Mouse (Mus musculus) layer of hippocampus, postnatal 36 days (tissue): Measurements from ENCODE around the gene Mcemp1. TPM values are rescaled to one million over a fixed set of nuclear protein-coding genes. Genes with fewer than 3 reads are reported as not detected.

Experiments used
- DNase-seq, 2 experiments: peaks; one replicate each; pipeline ENCODE4 v3.0.0; 2022
- total RNA-seq, 2 experiments: library from RNA; stranded (reverse); gene quantifications; 2 replicates each; pipeline ENCODE4 v1.2.3; 2021

Gene Mcemp1
- under 1 TPM in 1 of 2 experiments, not detected in 1; 0.30 TPM for total RNA-seq

GRCm38 (mm10) chr8:3665507-3665906, at the start of gene Mcemp1:
Gene Mcemp1 (plus strand): TSS chr8:3665754.
- no peak for DNase-seq

DNA sequence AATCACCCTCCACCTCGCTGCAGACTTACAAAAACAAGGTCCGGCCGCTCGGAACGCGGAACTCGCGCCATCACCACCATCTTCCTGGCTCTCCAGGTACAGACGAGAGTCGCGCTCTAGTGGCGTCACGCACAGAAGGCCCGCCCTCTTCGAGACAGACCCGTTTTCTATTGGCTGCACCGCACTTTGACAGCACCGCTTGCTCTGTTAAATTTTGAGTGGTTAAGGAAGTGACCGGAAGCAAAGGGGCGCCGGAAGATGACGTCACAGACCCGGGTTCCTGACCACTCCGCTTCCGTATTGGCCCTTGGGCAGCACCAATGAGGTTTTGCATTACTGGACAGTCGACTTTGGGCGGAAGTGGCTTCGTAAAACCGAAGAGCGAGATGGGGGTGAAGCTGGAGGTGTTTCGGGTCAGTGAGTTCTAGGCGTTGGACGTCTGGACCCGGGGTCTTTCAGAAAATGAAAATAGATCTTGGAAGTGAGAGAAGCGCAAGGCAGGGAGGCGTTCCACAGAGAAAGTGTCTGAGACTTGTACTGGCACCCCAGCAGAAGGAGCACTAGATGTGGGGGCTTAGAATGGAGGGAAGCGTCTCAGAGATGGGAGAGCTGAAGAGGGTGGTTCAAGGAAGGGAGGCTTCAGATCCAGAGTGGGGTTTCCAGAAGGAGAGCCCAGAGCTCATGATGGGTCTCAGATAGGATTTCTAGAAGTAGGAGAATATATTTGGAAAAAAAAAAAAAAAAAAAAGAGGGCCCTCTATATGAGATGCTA, 44.2 kb upstream of the Mcemp1 start, which contains the start of the genes Xab2 and Pet100:
Gene Xab2, minus strand, starts transcription at position 118 of the 772 bp plus-strand sequence.
Gene Pet100, plus strand, starts transcription at position 350 of the 772 bp plus-strand sequence.
- DNase-seq, result peak; percentile 98 to 99

DNA sequence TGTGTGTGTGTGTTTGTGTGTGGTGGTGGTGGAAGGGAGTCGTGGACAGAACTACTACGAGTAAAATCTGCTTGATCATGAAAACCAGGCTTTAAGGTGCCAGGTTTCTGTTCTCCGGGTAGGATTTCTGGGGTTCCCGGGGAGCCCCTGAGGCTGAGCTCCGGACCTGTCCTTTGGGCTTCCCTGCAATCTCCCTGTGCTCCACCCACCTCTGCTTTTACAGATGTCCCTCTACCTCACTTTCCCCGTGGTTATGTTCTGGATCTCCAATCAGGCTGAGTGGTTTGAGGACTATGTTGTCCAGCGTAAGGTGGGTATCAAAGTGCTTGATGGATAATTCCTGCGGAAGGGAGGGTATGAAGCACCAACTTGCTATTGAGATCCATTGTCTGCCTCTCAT, 43.4 kb upstream of the Mcemp1 start:
- no peak for DNase-seq

GRCm38 (mm10) chr8:3625445-3625844, 40.1 kb upstream of the Mcemp1 start, which contains the start of gene Pcp2:
Gene Pcp2 (minus strand): TSS chr8:3625545.
- DNase-seq, result no peak

GRCm38 (mm10) chr8:3626971-3627370, 38.6 kb upstream of the Mcemp1 start:
- DNase-seq, result no peak

DNA sequence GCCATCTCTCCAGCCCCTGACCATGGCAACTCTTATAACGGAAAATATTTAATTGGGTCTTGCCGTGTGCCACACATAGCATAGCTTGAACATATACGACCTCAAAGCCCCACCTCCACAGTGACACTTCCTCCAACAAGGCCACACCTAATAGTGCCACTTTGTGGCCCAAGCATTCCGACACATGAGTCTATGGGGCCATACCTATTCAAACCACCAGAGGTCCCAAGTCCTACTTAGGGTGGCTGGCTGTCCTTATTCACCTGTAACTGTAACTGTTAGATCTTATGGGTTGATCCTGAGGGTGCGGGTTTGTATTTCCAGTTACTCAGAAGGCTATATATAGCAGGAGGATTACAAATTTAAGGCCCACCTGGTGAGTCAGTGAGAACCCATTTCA, 37.5 kb upstream of the Mcemp1 start:
- no peak for DNase-seq

GRCm38 (mm10) chr8:3630647-3631477, 34.7 kb upstream of the Mcemp1 start, which contains the start of gene Stxbp2:
Gene Stxbp2 (plus strand): TSS chr8:3630955.
- DNase-seq, result peak; percentile 64 to 67

DNA sequence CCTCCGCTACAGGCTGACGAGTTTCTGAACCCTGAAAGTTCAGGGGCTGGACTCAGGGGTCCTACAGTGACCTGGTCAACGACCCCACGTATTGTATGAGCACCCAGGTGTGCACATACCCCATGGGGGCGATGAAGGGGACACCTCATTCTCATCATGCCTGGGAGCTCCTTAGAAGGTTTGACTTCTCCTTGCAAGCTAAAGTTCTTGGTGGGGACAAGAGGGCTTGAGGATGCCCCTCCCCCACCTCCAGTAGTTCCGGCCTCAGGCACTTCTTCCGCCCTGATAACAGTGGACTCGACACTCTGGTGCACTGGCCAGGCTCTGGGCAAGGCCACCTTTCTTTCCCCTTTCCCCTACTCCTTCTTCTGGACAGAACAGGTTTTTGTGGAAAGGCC, 34.1 kb upstream of the Mcemp1 start:
- DNase-seq, result no peak

DNA sequence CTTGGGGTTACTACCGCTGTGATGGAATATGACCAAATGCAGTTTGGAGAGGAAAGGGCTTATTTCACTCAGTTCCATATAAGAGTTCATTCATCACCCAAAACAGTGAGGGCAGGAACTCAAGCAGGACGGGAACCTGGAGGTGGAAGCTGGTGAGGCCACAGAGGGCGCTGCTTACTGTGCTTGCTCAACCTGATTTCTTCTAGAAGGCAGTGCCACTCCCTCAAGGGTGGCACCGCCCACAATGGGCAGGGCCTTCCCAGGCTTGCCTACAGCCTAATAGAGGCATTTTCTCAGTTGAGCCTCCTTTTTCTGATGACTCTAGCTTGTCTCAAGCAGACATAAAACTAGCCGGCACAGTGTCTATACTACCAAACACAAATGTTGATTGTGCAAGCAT, 19.8 kb upstream of the Mcemp1 start:
- DNase-seq, result no peak

- DNase-seq, result no peak
Measured at GRCm38 (mm10) chr8:3646824-3647531, 18.6 kb upstream of the Mcemp1 start.

GRCm38 (mm10) chr8:3647561-3647960, 18.0 kb upstream of the Mcemp1 start:
- DNase-seq, result no peak

DNA sequence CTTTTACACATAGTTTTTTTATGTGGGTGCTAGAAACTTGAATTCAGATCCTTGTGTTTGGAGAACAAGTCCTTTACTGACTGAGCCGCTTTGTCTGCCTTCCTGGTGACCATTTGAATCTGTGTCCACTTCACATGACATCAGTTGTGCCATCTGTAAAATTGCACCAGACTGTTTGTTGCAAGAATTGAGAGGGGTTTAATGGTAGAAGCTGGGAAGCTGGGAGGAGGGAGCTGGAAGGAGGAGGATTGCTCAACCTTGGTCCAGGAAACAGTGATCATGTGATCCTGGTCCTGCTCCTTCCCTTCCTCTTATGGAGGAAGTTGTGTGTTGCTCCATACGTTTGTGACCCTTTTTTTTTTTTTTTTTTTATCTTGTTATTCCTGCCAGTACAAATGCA, 17.3 kb upstream of the Mcemp1 start:
- DNase-seq, result no peak

DNA sequence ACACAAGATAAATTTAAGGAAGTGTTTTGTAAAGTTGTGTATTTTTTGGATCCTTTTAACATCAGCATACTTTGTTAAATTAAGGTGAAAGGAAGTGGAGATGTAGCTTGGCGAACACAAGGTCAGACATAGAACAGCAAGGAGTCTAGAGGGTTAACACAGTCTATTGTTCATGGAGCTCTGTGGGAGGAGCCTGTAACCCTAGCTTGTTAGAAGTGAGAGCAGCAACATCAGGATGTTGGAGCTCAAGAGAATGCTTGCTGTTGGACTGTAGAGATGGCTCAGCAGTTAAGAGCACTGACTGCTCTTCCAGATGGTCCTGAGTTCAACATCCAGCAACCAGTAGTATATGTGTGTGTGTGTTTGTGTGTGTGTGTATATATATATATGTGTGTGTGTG, 16.6 kb upstream of the Mcemp1 start:
- DNase-seq, result no peak

DNA sequence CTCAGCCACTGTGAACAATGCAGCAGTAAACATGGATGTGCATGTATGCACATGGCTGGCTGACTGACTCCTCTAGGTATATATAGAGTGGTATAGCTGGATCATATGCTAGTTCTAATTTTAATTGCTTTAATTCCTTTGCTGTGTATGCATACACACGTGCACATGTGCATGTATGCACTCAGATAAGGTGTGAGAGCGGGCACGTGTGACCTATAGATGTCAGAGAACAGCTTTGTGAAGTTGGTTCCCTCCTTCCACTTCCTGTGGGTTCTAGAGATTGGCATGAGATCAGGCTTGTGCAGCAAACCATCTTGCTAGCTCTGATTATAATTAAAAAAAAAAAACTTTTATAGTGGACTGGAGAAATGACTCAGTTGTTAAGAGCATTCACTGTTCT, 12.7 kb upstream of the Mcemp1 start:
- DNase-seq, result no peak

- no peak for DNase-seq
Measured at GRCm38 (mm10) chr8:3654726-3655508, 10.6 kb upstream of the Mcemp1 start.

DNA sequence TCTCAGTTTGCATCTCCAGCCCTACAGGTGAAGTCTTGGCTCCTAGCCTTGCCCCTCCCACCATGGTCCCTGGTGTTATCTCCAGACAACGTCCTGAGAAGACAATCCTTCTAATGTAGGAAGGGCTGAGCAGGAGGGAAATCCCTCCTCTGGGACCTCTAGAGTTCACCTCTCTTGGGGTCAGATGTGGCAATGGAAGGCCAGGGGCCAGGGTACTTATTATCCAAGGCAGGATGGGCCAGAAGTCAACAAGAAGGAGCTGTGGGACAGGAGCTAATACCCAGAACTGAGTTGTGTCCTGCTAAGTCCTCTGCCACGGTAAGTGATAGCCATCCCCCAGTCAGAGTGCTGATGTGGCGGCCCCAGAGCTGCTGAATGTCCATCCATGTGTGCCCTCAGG, 10.0 kb upstream of the Mcemp1 start, which contains the start of gene Retn:
Gene Retn, plus strand, starts transcription at position 245 of the 400 bp plus-strand sequence.
- DNase-seq, result no peak

DNA sequence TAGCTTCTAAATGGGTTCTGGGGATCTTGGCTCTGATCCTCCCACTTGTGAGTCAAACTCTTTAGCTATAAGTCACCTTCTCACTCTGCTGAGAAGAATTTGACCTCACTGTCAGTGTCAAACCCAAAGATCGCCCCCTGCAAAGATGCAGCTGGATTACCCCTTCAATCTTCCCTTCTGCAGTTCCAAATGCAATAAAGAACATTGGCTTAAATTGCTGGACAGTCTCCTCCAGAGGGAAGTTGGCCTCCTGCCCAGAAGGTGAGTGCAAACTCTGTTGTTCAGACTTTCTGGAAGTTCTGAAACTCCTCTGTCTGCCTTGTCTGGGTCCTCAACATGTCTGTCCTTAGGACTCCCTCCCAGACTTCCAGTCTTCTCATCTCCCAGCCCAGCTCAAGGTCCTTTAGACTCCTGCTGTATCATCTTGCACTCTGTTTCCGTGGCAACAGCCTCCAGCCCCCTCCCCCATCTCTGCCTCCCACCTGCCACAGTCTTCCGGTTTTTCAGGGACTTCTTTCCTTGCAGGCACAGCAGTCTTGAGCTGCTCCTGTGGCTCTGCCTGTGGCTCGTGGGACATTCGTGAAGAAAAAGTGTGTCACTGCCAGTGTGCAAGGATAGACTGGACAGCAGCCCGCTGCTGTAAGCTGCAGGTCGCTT, 8.7 kb upstream of the Mcemp1 start:
- no peak for DNase-seq

DNA sequence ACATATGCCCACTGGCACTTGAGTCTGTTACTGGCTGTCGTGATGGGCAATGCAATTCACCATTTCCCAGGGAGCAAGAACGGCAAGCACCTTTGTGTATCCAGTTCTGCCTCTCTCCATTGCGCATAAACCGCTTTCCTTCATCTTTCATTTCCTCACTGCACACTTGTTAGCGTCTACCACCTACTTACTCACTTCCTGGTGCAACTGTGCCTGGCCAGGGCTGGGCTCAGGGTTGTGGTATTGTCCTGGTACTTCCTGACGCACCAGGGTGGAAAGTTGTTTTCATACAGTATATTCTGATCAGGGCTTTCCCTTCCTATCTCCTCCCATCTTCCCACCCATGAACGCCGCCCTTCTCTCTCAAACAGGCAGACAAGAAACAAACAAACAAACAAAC, 4.7 kb upstream of the Mcemp1 start:
- no peak for DNase-seq

DNA sequence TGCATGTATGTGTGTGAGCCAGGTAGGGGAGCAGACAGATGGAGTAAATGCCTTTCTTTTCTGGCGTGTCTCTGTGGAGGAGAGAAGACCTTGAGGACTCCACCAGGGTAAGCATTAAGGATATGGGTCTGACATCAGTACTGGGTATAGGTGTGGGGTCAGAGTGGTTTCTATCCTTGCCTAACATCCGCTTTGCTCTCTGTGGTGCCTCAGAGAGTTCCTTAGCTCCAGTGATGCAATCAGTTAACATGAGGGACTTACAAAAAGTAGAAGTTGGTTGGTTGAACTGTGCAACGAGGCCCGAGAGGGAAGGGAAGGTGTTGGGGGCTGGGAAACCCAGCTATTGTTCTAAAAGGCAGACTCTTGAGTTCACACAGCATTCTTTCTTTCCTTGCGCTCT, 1.1 kb upstream of the Mcemp1 start:
- no peak for DNase-seq

GRCm38 (mm10) chr8:3670388-3670787, 4.8 kb downstream of the Mcemp1 start:
- no peak for DNase-seq

- DNase-seq, result peak; percentile 89 to 91
Measured at GRCm38 (mm10) chr8:3671980-3672491, 6.5 kb downstream of the Mcemp1 start, which contains the start of gene Fcor. Gene Fcor (minus strand): TSS chr8:3672362.
